Mouse (Mus musculus) myocyte (in vitro differentiated cells): ENCODE measurements at regions not wholly inside any gene's neighbourhood (a gene's known extent, or its start where the extent isn't known, plus 50 kb on each side); places are given as distances from the start of the nearest gene placed in this dataset.

Source experiments
- H3K27me3 ChIP-seq: one replicate; pipeline ENCODE4 v1.6.1; 2011; ENCODE audit not compliant: control insufficient read depth, insufficient read depth, insufficient read length
- H3K36me3 ChIP-seq: one replicate; pipeline ENCODE4 v1.6.1; 2011; ENCODE audit not compliant: control insufficient read depth, insufficient read depth
- H3K4me2 ChIP-seq: one replicate; pipeline ENCODE4 v1.6.1; 2011; ENCODE audit warnings: low read depth, control low read depth
- H3K4me3 ChIP-seq: one replicate; pipeline ENCODE4 v1.5.1; 2011; ENCODE audit warnings: mild to moderate bottlenecking, control low read depth, moderate library complexity
- H3K79me2 ChIP-seq: one replicate; pipeline ENCODE4 v1.6.1; 2011; ENCODE audit not compliant: control insufficient read depth, insufficient read depth
- H3ac ChIP-seq: one replicate; pipeline ENCODE4 v1.6.1; 2011; ENCODE audit not compliant: control insufficient read depth, insufficient read length
- CEBPB ChIP-seq: IDR thresholded peaks from 2 replicates; pipeline ENCODE4 v1.6.1; 2011; ENCODE audit warnings: mild to moderate bottlenecking, moderate library complexity; ENCODE audit not compliant: poor library complexity, insufficient read depth, severe bottlenecking
- E2F4 ChIP-seq: IDR thresholded peaks from one replicate; pipeline ENCODE4 v1.6.1; 2011; ENCODE audit warnings: mild to moderate bottlenecking, control low read depth, moderate library complexity; ENCODE audit not compliant: insufficient read depth
- MAX ChIP-seq: IDR thresholded peaks from one replicate; pipeline ENCODE4 v1.6.1; 2011; ENCODE audit warnings: low read depth, mild to moderate bottlenecking, control low read depth
- MYOD1 ChIP-seq, 3 experiments: IDR thresholded peaks; one replicate each; pipeline ENCODE4 v1.6.1; 2011; ENCODE audit warnings: control low read depth in 2 of 3, low read depth in 2 of 3, mild to moderate bottlenecking in 2 of 3, moderate library complexity in 1 of 3; ENCODE audit not compliant: insufficient read length in 2 of 3, control insufficient read depth in 1 of 3
- MYOG ChIP-seq, 3 experiments: IDR thresholded peaks; one replicate each; pipeline ENCODE4 v1.6.1; 2011; ENCODE audit warnings: control low read depth in 2 of 3, low read depth in 2 of 3, mild to moderate bottlenecking in 2 of 3; ENCODE audit not compliant: insufficient read length in 2 of 3, control insufficient read depth in 1 of 3, insufficient read depth in 1 of 3
- POLR2A ChIP-seq: IDR thresholded peaks from one replicate; pipeline ENCODE4 v1.6.1; 2011; ENCODE audit warnings: low read depth, mild to moderate bottlenecking, control low read depth, moderate library complexity; ENCODE audit not compliant: insufficient read length
- POLR2AphosphoS2 ChIP-seq: IDR thresholded peaks from one replicate; pipeline ENCODE4 v1.6.1; 2011; ENCODE audit warnings: low read depth, control low read depth; ENCODE audit not compliant: insufficient read length
- REST ChIP-seq: IDR thresholded peaks from one replicate; pipeline ENCODE4 v1.6.1; 2011; ENCODE audit warnings: mild to moderate bottlenecking, control low read depth, moderate library complexity; ENCODE audit not compliant: insufficient read depth, insufficient read length
- SRF ChIP-seq: IDR thresholded peaks from one replicate; pipeline ENCODE4 v1.6.1; 2011; ENCODE audit warnings: low read depth; ENCODE audit not compliant: control insufficient read depth, insufficient read length
- TCF12 ChIP-seq: IDR thresholded peaks from one replicate; pipeline ENCODE4 v1.6.1; 2011; ENCODE audit warnings: mild to moderate bottlenecking, control low read depth; ENCODE audit not compliant: poor library complexity, insufficient read depth, severe bottlenecking
- TCF3 ChIP-seq: IDR thresholded peaks from one replicate; pipeline ENCODE4 v1.6.1; 2011; ENCODE audit warnings: low read depth, control low read depth; ENCODE audit not compliant: insufficient read length
- USF1 ChIP-seq: IDR thresholded peaks from one replicate; pipeline ENCODE4 v1.6.1; 2011; ENCODE audit warnings: low read depth, mild to moderate bottlenecking, control low read depth, moderate library complexity

DNA sequence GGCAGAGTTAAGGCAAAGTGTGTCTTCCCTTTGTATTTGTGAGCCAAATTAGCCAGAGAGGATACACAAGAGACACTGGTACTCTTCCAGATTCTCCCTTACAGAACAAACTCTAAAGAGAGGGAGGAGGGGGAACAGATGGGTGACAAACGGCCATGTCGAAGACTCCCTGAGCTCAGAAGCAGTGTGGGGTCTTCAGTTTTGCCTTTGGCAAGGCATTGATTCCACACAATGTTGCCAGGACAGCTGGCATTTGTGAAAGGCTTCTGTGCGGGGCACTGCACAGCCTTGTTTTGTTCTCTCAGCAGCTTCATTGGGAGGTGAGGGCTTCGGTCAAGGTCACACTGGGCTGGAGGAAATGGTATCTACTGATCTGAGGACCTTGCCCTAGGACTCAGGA lies 253.9 kb downstream of the Sipa1l2 start:
- H3K36me3 ChIP-seq = no peaks in the 10 kb centered on the region
- no peaks in the 10 kb centered on the region for H3K27me3 ChIP-seq
- TF ChIP-seq POLR2AphosphoS2 (no peak), MYOG (IDR thresholded peaks at IDR 0.05; ENCODE audit: control insufficient read depth in 1 of 3, insufficient read depth in 1 of 3, insufficient read length in 2 of 3, low read depth in 2 of 3) (no peak), SRF (no peak), E2F4 (no peak), POLR2A (no peak), USF1 (no peak), MAX (no peak), TCF12 (no peak), REST (no peak), CEBPB (no peak), TCF3 (no peak)
- no peak overlapping the region for H3ac ChIP-seq
- H3K79me2 ChIP-seq = no peaks in the 10 kb centered on the region
- H3K4me3 ChIP-seq = no peak overlapping the region
- H3K4me2 ChIP-seq = no peak overlapping the region

DNA sequence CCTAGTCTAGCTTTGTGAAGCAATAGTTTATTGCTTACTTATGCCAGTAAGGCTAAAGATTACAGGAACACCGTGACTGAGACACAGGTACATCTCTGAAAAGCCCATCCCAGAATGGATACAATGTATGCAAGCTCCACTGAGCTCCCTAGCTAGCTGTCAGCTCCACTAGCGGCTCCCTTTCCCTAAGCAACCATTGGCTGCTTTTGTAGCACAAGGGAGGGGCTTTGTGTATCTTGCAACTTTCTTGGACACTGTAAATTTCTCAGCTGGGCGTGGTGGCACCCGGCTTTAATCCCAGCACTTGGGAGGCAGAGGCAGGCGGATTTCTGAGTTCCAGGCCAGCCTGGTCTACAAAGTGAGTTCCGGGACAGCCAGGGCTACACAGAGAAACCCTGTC lies 254.6 kb downstream of the Sipa1l2 start:
- no peak overlapping the region for H3K4me2 ChIP-seq
- no peaks in the 10 kb centered on the region for H3K36me3 ChIP-seq
- H3ac ChIP-seq = no peak overlapping the region
- no peaks in the 10 kb centered on the region for H3K27me3 ChIP-seq
- no peak overlapping the region for H3K4me3 ChIP-seq
- TF ChIP-seq SRF = no peak
- TF ChIP-seq MYOD1 (IDR thresholded peaks at IDR 0.05; ENCODE audit: control insufficient read depth in 1 of 3, insufficient read length in 2 of 3, low read depth in 2 of 3) = no peak
- no peak for TF ChIP-seq E2F4
- TF ChIP-seq TCF3 = no peak
- TF ChIP-seq REST = no peak
- TF ChIP-seq USF1 = no peak
- no peak for TF ChIP-seq TCF12
- no peak for TF ChIP-seq CEBPB
- TF ChIP-seq POLR2AphosphoS2 = no peak
- no peak for TF ChIP-seq MYOG (IDR thresholded peaks at IDR 0.05; ENCODE audit: control insufficient read depth in 1 of 3, insufficient read depth in 1 of 3, insufficient read length in 2 of 3, low read depth in 2 of 3)
- TF ChIP-seq MAX = no peak
- no peak for TF ChIP-seq POLR2A
- H3K79me2 ChIP-seq = no peaks in the 10 kb centered on the region

DNA sequence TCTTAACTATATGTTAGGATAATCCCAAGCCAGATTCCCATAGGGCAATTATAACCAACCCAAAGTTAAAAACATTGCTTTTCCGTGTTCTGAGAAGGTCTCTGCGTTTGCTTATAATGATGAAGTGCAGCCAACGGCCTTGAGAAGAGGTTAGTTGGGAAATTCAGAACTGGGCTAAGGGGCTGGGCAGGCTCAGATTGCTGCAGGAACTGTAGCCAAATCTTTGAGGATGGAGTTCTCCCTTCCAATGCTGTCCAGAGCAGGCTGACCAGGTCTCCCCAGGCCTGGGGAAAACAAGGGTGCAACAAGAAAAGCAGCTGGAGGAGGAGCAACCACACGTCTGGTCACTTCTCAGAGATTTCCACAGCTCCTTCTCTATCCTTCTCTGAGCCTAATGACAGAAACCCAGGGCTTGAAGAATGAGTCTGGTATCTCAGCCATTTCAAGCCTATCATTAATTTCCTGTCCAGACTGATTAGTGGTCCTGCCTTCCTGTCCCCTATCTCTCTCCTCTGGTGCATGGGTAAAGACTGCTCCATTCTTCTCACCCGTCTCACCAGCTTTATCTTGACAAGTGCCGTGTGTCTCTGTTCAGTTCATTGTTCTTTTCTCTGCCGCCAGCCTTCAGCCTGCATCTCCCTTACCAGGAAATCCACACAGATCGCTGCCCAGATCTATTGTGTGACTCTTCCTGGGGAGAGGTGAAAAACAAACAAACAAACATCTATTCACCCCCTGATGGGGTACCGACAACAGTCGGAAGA lies 255.2 kb downstream of the Sipa1l2 start:
- H3K27me3 ChIP-seq = no peaks in the 10 kb centered on the region
- TF ChIP-seq CEBPB (no peak), SRF (no peak), POLR2AphosphoS2 (no peak)
- no peaks in the 10 kb centered on the region for H3K79me2 ChIP-seq
- H3K4me2 ChIP-seq = no peak overlapping the region
- H3ac ChIP-seq = no peak overlapping the region
- H3K36me3 ChIP-seq = no peaks in the 10 kb centered on the region
- no peak overlapping the region for H3K4me3 ChIP-seq

DNA sequence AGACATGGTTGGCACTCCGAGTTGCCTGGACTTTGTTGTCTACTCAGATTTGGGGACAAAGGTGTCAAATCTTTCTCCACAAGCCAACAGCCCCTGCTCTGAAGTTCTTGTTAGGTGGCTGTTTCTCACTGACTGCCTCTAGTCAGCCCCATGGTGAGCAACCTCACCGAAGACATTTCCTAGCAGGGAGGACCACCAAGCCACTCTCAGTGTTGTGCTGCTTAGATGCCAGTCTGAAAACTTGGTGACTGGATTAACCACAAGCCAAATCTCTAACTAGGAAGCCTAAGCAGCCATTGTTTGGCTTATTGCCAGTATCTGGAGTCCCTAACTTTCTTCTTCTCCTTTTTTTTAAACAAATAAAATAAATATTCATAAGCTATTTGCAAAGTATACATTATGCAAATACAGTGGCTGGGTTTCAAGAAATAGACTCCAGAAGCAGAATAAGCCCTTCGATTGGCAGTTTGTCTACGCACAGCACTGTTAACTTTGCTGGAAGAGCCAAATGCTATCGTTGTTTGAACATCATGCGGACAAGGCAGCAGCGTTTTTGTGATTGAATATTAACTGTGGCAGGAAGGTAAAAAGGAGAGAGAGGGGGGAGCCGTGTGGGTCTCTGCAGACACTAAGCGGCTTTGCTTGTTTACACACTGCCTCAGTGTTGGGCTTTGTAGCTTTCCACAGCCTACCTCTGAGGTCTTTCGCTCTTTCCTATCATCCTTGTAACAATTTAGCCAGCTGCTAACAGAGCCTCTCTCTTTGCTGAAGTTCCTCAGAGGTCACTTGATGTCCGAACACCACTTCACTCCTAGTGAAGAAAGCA lies 257.4 kb downstream of the Disc1 start:
- no peaks in the 10 kb centered on the region for H3K36me3 ChIP-seq
- H3K4me3 ChIP-seq = no peak overlapping the region
- no peak overlapping the region for H3ac ChIP-seq
- TF ChIP-seq TCF12 (no peak), MYOG (IDR thresholded peaks at IDR 0.05; ENCODE audit: control insufficient read depth in 1 of 3, insufficient read depth in 1 of 3, insufficient read length in 2 of 3, low read depth in 2 of 3) (no peak), TCF3 (no peak), MAX (no peak), REST (no peak), CEBPB (no peak), E2F4 (no peak), MYOD1 (IDR thresholded peaks at IDR 0.05; ENCODE audit: control insufficient read depth in 1 of 3, insufficient read length in 2 of 3, low read depth in 2 of 3) (no peak), POLR2AphosphoS2 (no peak), SRF (no peak), USF1 (no peak), POLR2A (no peak)
- H3K27me3 ChIP-seq = no peaks in the 10 kb centered on the region
- H3K79me2 ChIP-seq = no peaks in the 10 kb centered on the region
- no peak overlapping the region for H3K4me2 ChIP-seq
